Mouse (Mus musculus): ENCODE measurements at regions not wholly inside any gene's neighbourhood (a gene's known extent, or its start where the extent isn't known, plus 50 kb on each side); places are given as distances from the start of the nearest gene placed in this dataset.

DNA sequence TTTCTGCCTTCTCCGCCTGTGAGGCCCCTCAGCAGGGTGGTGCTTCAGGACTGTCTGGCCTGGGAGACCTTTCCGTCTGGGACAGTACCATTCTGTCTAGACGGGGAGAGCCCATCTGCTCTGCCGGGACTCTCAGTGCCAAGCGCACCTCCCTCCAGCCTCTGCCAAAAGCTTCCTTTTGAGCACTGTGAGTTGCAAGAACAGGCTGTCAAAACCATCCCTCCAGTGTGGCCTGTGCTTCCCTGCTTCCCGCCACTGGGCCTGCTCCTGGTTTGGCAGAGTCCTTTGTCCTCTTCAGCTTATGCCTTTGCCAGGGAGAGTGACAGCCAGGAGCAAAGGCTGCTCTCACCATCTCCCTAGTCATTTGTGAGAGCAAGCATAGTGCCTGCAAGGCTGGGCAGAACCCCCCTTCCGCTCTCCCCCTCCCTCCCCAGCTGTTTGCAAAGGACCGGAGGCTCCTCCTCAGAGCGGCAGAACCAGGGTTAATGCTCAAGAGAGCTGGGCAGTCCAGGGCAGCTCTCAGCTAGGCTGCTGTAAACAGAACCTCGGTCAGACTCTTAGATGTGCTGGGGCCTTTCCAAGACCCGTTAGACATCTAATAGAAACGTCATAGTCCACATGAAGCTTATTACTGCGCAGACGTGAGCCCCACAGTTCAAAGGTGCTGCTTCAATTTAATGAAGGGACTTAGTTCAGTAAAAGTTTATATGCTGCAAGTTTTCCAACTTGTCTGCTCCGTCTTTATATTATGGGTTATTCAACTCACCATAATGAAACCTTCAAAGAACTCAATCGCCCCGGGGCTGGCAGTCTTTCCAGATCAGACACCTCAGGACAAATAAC lies 247.2 kb downstream of the Irs2 start:
- TF ChIP-seq CTCF (IDR thresholded peaks at IDR 0.05; ENCODE audit: low read depth) (no peak), EP300 (IDR thresholded peaks at IDR 0.05; ENCODE audit: low read depth) (no peak)
